Mouse (Mus musculus) liver, adult 2 months (tissue): ENCODE data around the gene Hapln2. TPM values are rescaled to one million over a fixed set of nuclear protein-coding genes. Genes with fewer than 3 reads are reported as not detected.

Experiments
- DNase-seq: peaks from one replicate; pipeline ENCODE4 v3.0.0-alpha.2; 2011; ENCODE audit warnings: low read depth, low spot score; ENCODE audit errors: extremely low read depth
- H3K27ac ChIP-seq: fragments of 200-500 bp; replicated peaks from 2 replicates; pipeline ENCODE4 v1.5.1; 2012; ENCODE audit warnings: low read depth, mild to moderate bottlenecking, control low read depth, inconsistent platforms, low read length; ENCODE audit not compliant: insufficient read depth
- H3K27me3 ChIP-seq: fragments of 200-500 bp; 2 replicates; pipeline ENCODE4 v1.6.1; 2012; ENCODE audit warnings: mild to moderate bottlenecking, moderate library complexity, low read length, inconsistent platforms; ENCODE audit not compliant: control insufficient read depth, insufficient read depth
- H3K36me3 ChIP-seq: fragments of 200-500 bp; 2 replicates; pipeline ENCODE4 v1.6.1; 2012; ENCODE audit warnings: low read length, inconsistent platforms; ENCODE audit not compliant: control insufficient read depth, insufficient read depth
- H3K4me1 ChIP-seq: fragments of 200-500 bp; 2 replicates; pipeline ENCODE4 v1.6.1; 2011; ENCODE audit warnings: low read length; ENCODE audit not compliant: control insufficient read depth, insufficient read depth
- H3K4me3 ChIP-seq: fragments of 200-500 bp; 2 replicates; pipeline ENCODE4 v1.5.1; 2011; ENCODE audit warnings: low read depth, mild to moderate bottlenecking, control low read depth, low read length, moderate library complexity; ENCODE audit not compliant: insufficient read depth
- H3K79me2 ChIP-seq: fragments of 200-500 bp; 2 replicates; pipeline ENCODE4 v1.6.1; 2012; ENCODE audit warnings: inconsistent platforms, mild to moderate bottlenecking, low read length, moderate library complexity; ENCODE audit not compliant: control insufficient read depth, insufficient read depth
- H3K9ac ChIP-seq: fragments of 200-500 bp; 2 replicates; pipeline ENCODE4 v1.6.1; 2012; ENCODE audit warnings: low read depth, mild to moderate bottlenecking, control low read depth, inconsistent platforms, low read length
- CTCF ChIP-seq: fragments of 200-500 bp; IDR thresholded peaks from 2 replicates; pipeline ENCODE4 v1.5.1; 2011; ENCODE audit warnings: low read depth, low read length, control low read depth
- POLR2A ChIP-seq: fragments of 200-500 bp; IDR thresholded peaks from 2 replicates; pipeline ENCODE4 v1.6.1; 2011; ENCODE audit warnings: low read length, control low read depth; ENCODE audit not compliant: insufficient read depth; ENCODE audit errors: extremely low read depth
- WGBS: fragments of 180-500 bp; shearing (Covaris S2); methylation state at CpG from one replicate; pipeline ENCODE4 v1.1.7; 2018; 5-methylcytosine and 5-hydroxymethylcytosine counted together
- polyA plus RNA-seq: library from polyadenylated mRNA; depleted of rRNA; stranded (reverse); fragments of >200 nt; gene quantifications from 2 replicates; pipeline ENCODE4 v1.2.3, GENCODE M21; 2012
- total RNA-seq: library from RNA; depleted of rRNA; stranded (reverse); fragments of >200 nt; gene quantifications from 2 replicates; pipeline ENCODE4 v1.2.3, GENCODE M21; 2014

Hapln2 gene
- total and polyA plus RNA-seq, 2 experiments, result not detected

- 48% methylated on average over 5 of the region's 5 CpGs for WGBS
- no peak for DNase-seq
Measured at GRCm38 (mm10) chr3:88033506-88033905, 6.1 kb upstream of the Hapln2 start.

DNA sequence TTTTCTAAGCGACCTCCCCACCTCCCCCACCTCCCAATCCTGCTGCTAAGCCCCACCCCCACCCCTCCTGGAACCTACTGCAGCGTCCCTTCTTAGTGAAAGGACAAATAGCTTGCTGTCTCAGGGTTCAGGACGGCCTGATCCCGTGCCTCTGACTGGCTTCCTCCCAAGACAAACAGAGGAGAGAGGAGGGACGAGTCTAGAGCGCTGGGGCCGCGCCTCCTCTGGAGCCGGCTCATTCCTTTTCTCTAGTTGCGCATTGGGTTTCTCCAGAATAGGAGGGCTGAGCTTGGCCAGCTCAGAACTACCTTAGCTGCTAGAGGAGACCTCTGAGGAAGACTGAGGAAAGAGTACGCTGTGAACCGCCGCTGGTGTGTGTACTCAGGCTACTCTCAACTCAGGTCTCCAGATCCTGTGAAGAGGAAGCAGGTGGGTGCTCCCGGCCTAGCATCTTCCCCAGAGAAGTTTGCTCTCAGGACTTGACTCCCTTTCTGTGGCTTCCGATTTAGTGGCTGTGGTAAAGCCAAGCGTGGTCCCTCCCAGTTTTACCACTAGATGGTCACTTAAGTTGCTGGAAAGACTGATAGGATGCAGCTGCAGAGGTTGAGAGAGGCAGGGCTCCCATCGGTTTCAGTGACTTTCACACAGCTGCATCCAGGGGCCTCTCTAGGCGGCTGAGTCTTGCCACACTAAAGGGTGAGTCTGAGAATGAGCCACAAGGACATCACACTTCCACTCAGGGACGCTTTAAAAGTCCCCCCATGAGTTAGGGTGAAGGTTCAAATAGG, 3.4 kb upstream of the Hapln2 start:
- no peak overlapping the region for H3K9ac ChIP-seq
- H3K36me3 ChIP-seq, result no peaks in the 10 kb centered on the region
- H3K79me2 ChIP-seq, result no peaks in the 10 kb centered on the region
- no peak overlapping the region for H3K27ac ChIP-seq
- H3K4me1 ChIP-seq, result no peaks in the 10 kb centered on the region
- peaks cover 3% of the 10 kb centered on the region; the same call in 1 of the 2 replicates for H3K27me3 ChIP-seq
- TF ChIP-seq CTCF, result no peak
- no peak for TF ChIP-seq POLR2A
- WGBS, result 13% methylated on average over 19 of the region's 19 CpGs
- peak; percentile 71 for DNase-seq
- H3K4me3 ChIP-seq, result no peak overlapping the region

More at GRCm38 (mm10) chr3:88033506-88033905, 6.1 kb upstream of the Hapln2 start:
- Histone ChIP-seq H3K27me3 (peaks cover 3% of the 10 kb centered on the region; the same call in 1 of the 2 replicates), H3K9ac (no peak overlapping the region), H3K36me3 (no peaks in the 10 kb centered on the region), H3K4me1 (no peaks in the 10 kb centered on the region), H3K4me3 (no peak overlapping the region), H3K27ac (no peak overlapping the region), H3K79me2 (no peaks in the 10 kb centered on the region)
- no peak for TF ChIP-seq CTCF
- TF ChIP-seq POLR2A, result no peak

- Histone ChIP-seq H3K27ac (no peak overlapping the region), H3K9ac (no peak overlapping the region), H3K4me1 (peaks cover 6% of the 10 kb centered on the region; the same call in 1 of the 2 replicates), H3K36me3 (no peaks in the 10 kb centered on the region), H3K4me3 (no peak overlapping the region), H3K79me2 (no peaks in the 10 kb centered on the region), H3K27me3 (peaks cover 19% of the 10 kb centered on the region)
- TF ChIP-seq CTCF, result no peak
- TF ChIP-seq POLR2A, result no peak
- no peak for DNase-seq
- WGBS, result 70% methylated on average over 7 of the region's 7 CpGs
Measured at GRCm38 (mm10) chr3:88026823-88027222, 560 bp downstream of the Hapln2 start.

DNA sequence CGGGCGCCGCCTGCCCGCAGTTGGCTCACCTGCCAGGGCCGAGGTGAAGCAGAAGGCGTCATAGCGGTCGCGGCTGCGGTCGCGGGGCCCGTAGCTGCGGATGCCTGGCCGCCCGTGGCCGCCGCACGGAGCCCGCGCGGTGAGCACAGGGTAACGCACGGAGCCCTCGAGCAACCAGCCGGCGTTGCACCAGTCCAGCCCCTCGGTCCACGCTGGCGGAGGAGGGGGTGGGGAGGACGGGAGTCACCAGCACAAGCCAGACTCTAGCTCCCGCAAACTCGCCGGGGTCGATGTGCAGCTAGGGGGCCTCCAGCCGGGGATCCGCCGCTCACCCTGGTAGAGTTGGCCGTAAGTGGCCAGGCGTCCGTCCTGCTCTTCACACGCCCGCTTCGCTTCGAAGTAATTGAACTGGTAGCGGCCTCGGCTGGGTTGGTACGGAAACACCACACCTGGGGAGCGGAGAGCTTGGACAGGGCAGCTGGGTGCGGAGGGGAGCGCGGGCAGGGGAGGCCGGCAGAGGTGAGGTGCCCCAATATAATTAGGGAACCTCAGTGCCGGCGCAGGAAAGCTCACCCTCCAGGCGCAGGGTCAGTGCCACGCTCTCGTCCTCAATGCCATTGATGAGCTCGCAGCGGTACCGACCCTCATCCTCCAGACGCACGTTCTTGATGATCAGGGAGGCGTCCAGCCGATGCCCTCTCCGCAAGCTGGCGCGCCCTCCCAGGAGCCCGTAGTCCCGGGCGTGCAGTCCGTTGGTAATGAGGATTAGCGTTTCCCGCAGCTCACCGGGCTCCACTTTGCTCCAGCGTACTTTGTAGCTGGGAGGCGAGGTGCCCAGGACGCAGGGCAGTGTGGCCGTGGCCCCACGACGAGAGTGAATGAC, 4.0 kb downstream of the Hapln2 start:
- H3K27ac ChIP-seq, result no peak overlapping the region
- peak overlapping the region; percentile 58 for H3K4me3 ChIP-seq
- H3K4me1 ChIP-seq, result peaks cover 6% of the 10 kb centered on the region; the same call in 1 of the 2 replicates
- WGBS, result 2% methylated on average over 81 of the region's 81 CpGs
- no peaks in the 10 kb centered on the region for H3K36me3 ChIP-seq
- peaks cover 20% of the 10 kb centered on the region for H3K27me3 ChIP-seq
- H3K79me2 ChIP-seq, result no peaks in the 10 kb centered on the region
- TF ChIP-seq CTCF (0 out of 2 replicates have a peak, but pooled peaks have one; percentile 5), POLR2A (no peak)
- peak overlapping the region; percentile 67 for H3K9ac ChIP-seq
- no peak for DNase-seq

- H3K36me3 ChIP-seq, result no peaks in the 10 kb centered on the region
- no peaks in the 10 kb centered on the region for H3K79me2 ChIP-seq
- peak; percentile 84 for DNase-seq
- WGBS, result 5% methylated on average over 66 of the region's 66 CpGs
- no peak for TF ChIP-seq POLR2A
- TF ChIP-seq CTCF, result no peak
- H3K27ac ChIP-seq, result no peak overlapping the region
- peak overlapping the region; percentile 67 for H3K9ac ChIP-seq
- H3K4me3 ChIP-seq, result peak overlapping the region; percentile 58
- H3K27me3 ChIP-seq, result peaks cover 20% of the 10 kb centered on the region
- H3K4me1 ChIP-seq, result peaks cover 6% of the 10 kb centered on the region; the same call in 1 of the 2 replicates
Measured at GRCm38 (mm10) chr3:88022322-88023191, 4.8 kb downstream of the Hapln2 start.
